Mouse (Mus musculus) Patski (cell line): Measurements from ENCODE around the gene Hsdl2. TPM values are rescaled to one million over a fixed set of nuclear protein-coding genes. Genes with fewer than 3 reads are reported as not detected.
"Not testable (repeated sequence)": the region's sequence is repeated elsewhere in the genome, so short reads cannot be mapped to it uniquely, and the experiment has no call there.

Source experiments
- ATAC-seq: fragments of 100-300 bp; one replicate; pipeline ENCODE4 v1.8.0; 2021
- CTCF ChIA-PET: fragments of 350-600 bp; sonication (Branson Sonifier 250); formaldehyde crosslinking; loops from one replicate; lab custom pipeline; 2022; ENCODE audit warnings: inconsistent platforms; lab: Charles Lee
- POLR2A ChIA-PET: fragments of 350-600 bp; sonication (Branson Sonifier 250); formaldehyde crosslinking; loops from one replicate; lab custom pipeline; 2022; ENCODE audit warnings: antibody characterized with exemption, inconsistent platforms; lab: Charles Lee
- DNase-seq: peaks from one replicate; pipeline ENCODE4 v3.0.0-alpha.2; 2011; ENCODE audit warnings: low read depth, low spot score
- H3K27me3 ChIP-seq: fragments of 371-371 bp; one replicate; pipeline ENCODE4 v1.5.1; 2021
- CTCF ChIP-seq: fragments of 100-300 bp; IDR thresholded peaks from one replicate; pipeline ENCODE4 v1.5.1; 2021
- in situ Hi-C: fragments of 300-500 bp; cut with MboI; formaldehyde crosslinking; loops from 3 replicates; pipeline ENCODE4 v1.11.1; 2018; ENCODE audit warnings: low pct_unique_long_range_greater_than_20kb, mixed read lengths
- polyA plus RNA-seq: library from polyadenylated mRNA; unstranded; gene quantifications from one replicate; pipeline ENCODE4 v1.2.3, GENCODE M21; 2021

The Hsdl2 gene
- polyA plus RNA-seq, 1 experiment from 2014 or later: 25.8 TPM

- ChIA-PET CTCF (interaction anchor here (4.1 kb wide), 1 partner anchor 183 kb away, joined by 19 read pairs; no protein-coding TSS in a partner anchor), POLR2A (no interaction called here)
- TF ChIP-seq CTCF: no peak
- H3K27me3 ChIP-seq: no peaks in the 10 kb centered on the region
- DNase-seq (no peak), ATAC-seq (no peak)
- in situ Hi-C loops: loop anchor here (10.0 kb wide), 1 partner anchor 459 kb away; no protein-coding TSS in a partner anchor
Measured at GRCm38 (mm10) chr4:59564128-59564527, 17.2 kb upstream of the Hsdl2 start.

- H3K27me3 ChIP-seq: no peaks in the 10 kb centered on the region
- no peak for TF ChIP-seq CTCF
- DNase-seq (no peak), ATAC-seq (no peak)
- in situ Hi-C loops: loop anchor here (10.0 kb wide), 1 partner anchor 461 kb away; no protein-coding TSS in a partner anchor
- POLR2A ChIA-PET: no interaction called here
- CTCF ChIA-PET: interaction anchor here (4.1 kb wide), 1 partner anchor 184 kb away, joined by 19 read pairs; no protein-coding TSS in a partner anchor
Measured at GRCm38 (mm10) chr4:59565571-59566188, 15.7 kb upstream of the Hsdl2 start.

- DNase-seq: no peak
- H3K27me3 ChIP-seq: no peaks in the 10 kb centered on the region
- in situ Hi-C loops: loop anchor here (10.0 kb wide), 1 partner anchor 463 kb away; no protein-coding TSS in a partner anchor
- TF ChIP-seq CTCF: no peak
- ATAC-seq: no peak
- CTCF ChIA-PET: interaction anchor here (1.1 to 1.2 kb wide), 2 partner anchors 180 to 187 kb away, joined by 4 to 6 read pairs; no protein-coding TSS in a partner anchor
- POLR2A ChIA-PET: no interaction called here
Measured at GRCm38 (mm10) chr4:59567576-59568260, 13.6 kb upstream of the Hsdl2 start.

GRCm38 (mm10) chr4:59569538-59569937, 11.8 kb upstream of the Hsdl2 start:
- POLR2A ChIA-PET: no interaction called here
- ATAC-seq: no peak

GRCm38 (mm10) chr4:59570519-59570918, 10.8 kb upstream of the Hsdl2 start:
- H3K27me3 ChIP-seq, ATAC-seq, POLR2A ChIA-PET, DNase-seq: not testable (repeated sequence)
- in situ Hi-C loops: loop anchor here (5.0 kb wide), 1 partner anchor 188 kb away; no protein-coding TSS in a partner anchor
- CTCF ChIA-PET: interaction anchor here (1.3 to 2.0 kb wide), 4 partner anchors 181 to 474 kb away, joined by 3 to 32 read pairs (median 8); no protein-coding TSS in a partner anchor

More at GRCm38 (mm10) chr4:59569538-59569937, 11.8 kb upstream of the Hsdl2 start:
- no peaks in the 10 kb centered on the region for H3K27me3 ChIP-seq
- no peak for DNase-seq
- CTCF ChIA-PET: interaction anchor here (0.7 to 2.0 kb wide), 11 partner anchors 8 to 209 kb away, joined by 3 to 32 read pairs (median 4); no protein-coding TSS in a partner anchor
- in situ Hi-C loops: loop anchor here (10.0 kb wide), 1 partner anchor 465 kb away; no protein-coding TSS in a partner anchor
- peak; percentile 77 for TF ChIP-seq CTCF

GRCm38 (mm10) chr4:59572521-59573118, 8.7 kb upstream of the Hsdl2 start:
- no peak for DNase-seq
- ChIA-PET CTCF (interaction anchor here (1.6 kb wide), 1 partner anchor 192 kb away, joined by 10 read pairs; no protein-coding TSS in a partner anchor), POLR2A (interaction anchor here (1.0 kb wide), 1 partner anchor 191 kb away, joined by 3 read pairs; no protein-coding TSS in a partner anchor)
- no peaks in the 10 kb centered on the region for H3K27me3 ChIP-seq
- in situ Hi-C loops: loop anchor here (5.0 kb wide), 1 partner anchor 190 kb away; no protein-coding TSS in a partner anchor
- no peak for ATAC-seq
- no peak for TF ChIP-seq CTCF

- no peak for ATAC-seq
Measured at GRCm38 (mm10) chr4:59575184-59575958, 6.0 kb upstream of the Hsdl2 start.

GRCm38 (mm10) chr4:59580495-59581281, 675 bp upstream of the Hsdl2 start:
- DNase-seq (no peak), ATAC-seq (peak; percentile 22)
- H3K27me3 ChIP-seq: no peaks in the 10 kb centered on the region
- in situ Hi-C loops: no loop called here
- ChIA-PET CTCF (interaction anchor here (1.4 to 1.7 kb wide), 2 partner anchors 34 to 199 kb away, joined by 3 to 4 read pairs; no protein-coding TSS in a partner anchor), POLR2A (no interaction called here)
- no peak for TF ChIP-seq CTCF

More at GRCm38 (mm10) chr4:59575184-59575958, 6.0 kb upstream of the Hsdl2 start:
- in situ Hi-C loops: no loop called here
- no peaks in the 10 kb centered on the region for H3K27me3 ChIP-seq
- CTCF ChIA-PET: interaction anchor here (1.0 to 1.5 kb wide), 2 partner anchors 194 to 195 kb away, joined by 3 to 5 read pairs; no protein-coding TSS in a partner anchor
- POLR2A ChIA-PET: no interaction called here
- TF ChIP-seq CTCF: no peak
- DNase-seq: no peak

GRCm38 (mm10) chr4:59582186-59582585, 823 bp downstream of the Hsdl2 start:
- no peak for DNase-seq
- in situ Hi-C loops: no loop called here
- H3K27me3 ChIP-seq: no peaks in the 10 kb centered on the region
- no peak for TF ChIP-seq CTCF
- no peak for ATAC-seq
- ChIA-PET CTCF (interaction anchor here (0.7 to 1.0 kb wide), 2 partner anchors 44 to 201 kb away, joined by 3 read pairs; partner anchors contain the start of gene E130308A19Rik), POLR2A (no interaction called here)
